Mouse (Mus musculus) testis, adult 2 months (tissue): Measurements from ENCODE around the gene Tsc1.

Experiments
- CTCF ChIP-seq: fragments of 200-500 bp; IDR thresholded peaks from 2 replicates; pipeline ENCODE4 v1.5.1; 2012; ENCODE audit warnings: low read depth, mild to moderate bottlenecking, inconsistent platforms, low read length, moderate library complexity; ENCODE audit not compliant: control insufficient read depth, insufficient read depth, insufficient replicate concordance
- POLR2A ChIP-seq: fragments of 200-500 bp; IDR thresholded peaks from 2 replicates; pipeline ENCODE4 v1.6.1; 2012; ENCODE audit warnings: low read depth, mild to moderate bottlenecking, inconsistent platforms, low read length, moderate library complexity; ENCODE audit not compliant: control insufficient read depth

DNA sequence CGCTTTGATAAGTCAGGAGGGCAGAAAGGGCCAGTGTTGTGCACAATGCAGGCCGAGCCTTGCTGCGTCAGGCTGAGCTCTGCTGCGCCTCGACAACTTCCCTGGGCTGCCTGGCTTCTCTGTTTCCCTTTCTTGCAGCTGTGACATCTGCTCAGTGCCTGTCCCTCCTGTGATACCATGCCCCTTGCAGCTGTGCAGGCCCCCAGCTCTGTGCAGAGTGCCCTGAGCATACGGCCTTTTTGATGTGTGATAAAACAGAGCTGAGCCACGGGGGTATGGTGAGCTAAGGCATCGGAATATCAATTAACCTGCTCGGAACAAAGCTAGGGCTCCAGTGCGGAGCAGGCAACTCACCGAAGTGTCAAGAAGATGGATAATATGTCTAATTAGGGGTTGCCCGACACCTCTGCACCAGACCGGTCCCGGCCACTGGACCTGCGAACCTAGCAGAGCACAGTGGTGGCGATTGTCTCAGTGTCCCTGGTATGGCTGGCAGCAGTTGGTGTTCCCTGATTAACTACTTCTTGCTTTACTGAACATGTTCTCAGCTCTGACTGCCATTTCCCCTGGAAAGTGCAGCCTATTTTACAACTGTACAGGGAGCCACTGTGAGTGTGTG, 86.9 kb downstream of the Tsc1 start:
- no peak for TF ChIP-seq POLR2A
- TF ChIP-seq CTCF, result no peak
